Mouse (Mus musculus) adipocyte (in vitro differentiated cells): Measurements from ENCODE around the gene Suv39h2.

Experiments used
- DNase-seq: peaks from one replicate; pipeline ENCODE4 v3.0.0-alpha.2; 2016; ENCODE audit warnings: low spot score

Suv39h2 gene

DNA sequence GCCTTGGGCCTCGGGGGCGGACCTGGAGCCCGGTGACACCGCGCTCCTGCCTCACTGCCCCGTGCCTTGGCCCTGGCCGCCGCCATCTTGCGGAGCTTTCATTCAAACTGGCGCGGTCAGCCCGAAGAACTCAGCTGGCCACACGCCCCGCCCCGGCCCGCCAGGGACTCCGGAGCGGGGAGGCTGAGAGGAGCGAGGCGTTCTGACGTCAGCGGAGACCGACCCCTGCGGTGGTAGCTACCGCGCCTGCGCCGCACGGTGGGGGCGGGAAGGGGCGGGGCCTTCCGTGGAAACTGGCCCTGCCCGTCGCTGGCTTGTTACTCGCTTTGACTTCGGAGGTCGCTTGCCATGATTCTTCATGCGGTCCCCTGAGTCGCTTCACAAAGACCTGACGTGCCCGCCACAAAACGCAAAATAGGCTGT, at the start of gene Suv39h2:
TSS of gene Suv39h2 (minus strand) at position 171 of the 423 bp plus-strand sequence.
- DNase-seq, result peak; percentile 94

DNA sequence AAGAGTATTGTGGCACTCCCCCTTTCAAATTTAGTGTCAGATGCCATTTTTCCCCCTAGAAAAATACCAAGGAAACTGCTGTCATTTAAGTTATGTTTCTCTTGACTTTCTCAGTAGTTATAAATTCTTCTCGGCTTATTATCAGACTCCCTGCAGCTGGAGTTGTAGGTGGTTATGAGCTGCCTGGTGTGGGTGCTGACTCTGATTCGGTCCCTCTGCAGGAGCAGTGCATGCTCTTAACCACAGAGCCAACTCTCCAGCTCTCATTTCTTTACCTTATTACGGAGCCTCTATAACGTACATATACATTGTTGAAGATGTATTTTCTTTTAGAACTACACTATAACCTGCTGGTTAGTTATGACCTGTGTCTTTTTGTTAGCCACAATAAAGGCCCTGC, 47.7 kb upstream of the Suv39h2 start:
- no peak for DNase-seq

DNA sequence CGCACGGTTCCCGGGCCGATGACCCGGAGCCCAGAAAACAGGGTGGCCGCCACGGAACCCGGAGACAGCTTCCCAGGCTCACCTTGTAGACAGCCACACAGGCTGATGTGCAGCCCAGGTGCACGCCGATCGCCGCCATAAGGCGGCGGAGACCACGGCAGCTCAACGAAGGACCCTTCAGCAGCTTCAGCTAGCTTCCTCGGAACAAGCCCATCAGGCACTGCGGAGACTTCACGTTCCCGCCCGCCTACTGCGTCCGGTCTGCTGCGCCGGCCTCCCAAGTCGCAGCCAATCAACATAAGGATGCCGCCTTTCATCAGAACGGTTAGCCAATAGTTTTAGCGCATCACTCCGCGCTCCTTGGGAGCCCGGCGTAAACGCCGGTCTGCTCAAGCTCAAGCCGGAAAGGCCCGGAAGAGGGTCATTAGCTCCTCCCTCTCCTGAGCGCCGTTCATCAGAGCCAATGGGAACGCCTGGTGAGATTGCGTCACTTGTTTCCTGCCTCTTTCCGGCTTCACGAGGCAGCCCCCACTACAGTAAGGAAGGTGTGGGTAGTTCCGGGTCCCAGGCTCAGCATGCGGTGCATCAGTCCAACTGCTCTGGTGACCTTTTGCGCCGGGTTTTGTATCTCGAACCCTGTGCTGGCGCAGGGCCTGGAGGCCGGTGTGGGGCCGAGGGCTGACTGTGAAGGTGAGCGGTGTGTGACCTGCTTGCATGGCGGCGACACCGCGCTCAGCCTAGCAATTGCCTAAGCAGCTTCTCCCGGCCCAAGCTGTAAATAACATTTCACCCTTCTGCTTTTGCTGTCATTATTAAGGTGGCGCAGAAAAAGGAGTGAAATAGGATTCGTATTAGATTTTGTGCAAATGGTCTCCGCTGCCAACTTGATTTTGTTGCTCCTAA, 38.0 kb upstream of the Suv39h2 start, which contains the start of the genes Gm45902, Hspa14 and Cdnf:
TSS of gene Gm45902 (minus strand) at position 239 of the 903 bp plus-strand sequence.
TSS of gene Hspa14 (minus strand) at position 263 of the 903 bp plus-strand sequence.
TSS of gene Cdnf (plus strand) at position 479 of the 903 bp plus-strand sequence.
- peak; percentile 98 for DNase-seq

DNA sequence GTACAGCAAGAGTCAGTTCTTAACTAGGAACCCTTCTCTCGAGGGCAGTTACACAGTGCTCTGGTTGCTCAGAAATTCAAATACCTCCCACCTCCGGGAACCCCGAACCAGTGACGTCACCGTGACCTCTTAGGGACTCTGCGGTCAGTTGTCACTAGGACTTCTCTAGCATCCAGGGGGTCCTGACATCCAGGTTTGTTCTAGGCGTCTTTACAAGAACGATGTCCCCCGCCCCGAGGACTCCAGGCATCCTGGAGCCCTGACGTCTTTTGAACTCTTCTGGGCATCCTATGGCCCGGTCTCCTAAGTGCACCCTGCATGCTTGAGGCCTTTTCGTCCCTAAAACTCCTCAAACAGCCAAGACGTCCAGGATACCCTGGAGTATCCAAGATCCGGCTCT, 37.2 kb upstream of the Suv39h2 start:
- peak; percentile 38 for DNase-seq

DNA sequence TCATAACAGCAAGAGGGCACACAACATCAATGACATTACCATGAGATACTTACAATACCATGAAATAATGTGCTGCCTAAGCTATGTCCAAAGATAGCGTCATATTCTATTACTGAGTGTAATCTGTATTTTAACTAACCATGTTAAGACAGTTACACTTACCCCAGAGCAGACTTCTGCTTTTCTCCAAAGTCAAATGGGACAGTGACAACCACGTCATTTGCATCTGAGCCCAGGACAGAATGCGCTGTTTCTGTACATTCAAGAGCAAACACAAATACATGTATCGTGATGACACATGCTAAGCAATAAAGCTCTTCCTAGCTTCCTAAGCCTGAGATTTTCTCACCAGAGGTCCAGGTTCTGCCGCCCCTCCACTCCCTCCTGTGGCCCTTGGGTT, 26.1 kb upstream of the Suv39h2 start:
- DNase-seq, result no peak

DNA sequence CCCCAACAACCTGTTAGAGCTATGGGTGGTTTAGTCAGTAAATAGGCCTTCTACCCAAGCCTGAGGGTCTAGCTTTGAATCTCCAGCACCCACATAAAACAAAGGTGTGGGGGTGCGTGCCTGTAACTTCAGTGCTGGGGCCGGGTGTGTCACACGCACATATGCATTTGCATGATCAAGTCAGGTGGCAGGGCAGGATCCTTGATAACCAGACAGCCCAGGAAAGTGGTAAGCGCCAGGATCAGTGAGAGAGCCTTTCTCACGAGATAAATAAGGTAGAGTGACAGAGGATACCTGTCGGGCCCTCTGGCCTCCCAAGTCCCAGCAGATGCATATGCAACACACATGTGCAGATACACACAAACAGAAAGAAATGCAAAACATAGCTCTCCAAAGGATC, 24.7 kb upstream of the Suv39h2 start:
- DNase-seq, result no peak

DNA sequence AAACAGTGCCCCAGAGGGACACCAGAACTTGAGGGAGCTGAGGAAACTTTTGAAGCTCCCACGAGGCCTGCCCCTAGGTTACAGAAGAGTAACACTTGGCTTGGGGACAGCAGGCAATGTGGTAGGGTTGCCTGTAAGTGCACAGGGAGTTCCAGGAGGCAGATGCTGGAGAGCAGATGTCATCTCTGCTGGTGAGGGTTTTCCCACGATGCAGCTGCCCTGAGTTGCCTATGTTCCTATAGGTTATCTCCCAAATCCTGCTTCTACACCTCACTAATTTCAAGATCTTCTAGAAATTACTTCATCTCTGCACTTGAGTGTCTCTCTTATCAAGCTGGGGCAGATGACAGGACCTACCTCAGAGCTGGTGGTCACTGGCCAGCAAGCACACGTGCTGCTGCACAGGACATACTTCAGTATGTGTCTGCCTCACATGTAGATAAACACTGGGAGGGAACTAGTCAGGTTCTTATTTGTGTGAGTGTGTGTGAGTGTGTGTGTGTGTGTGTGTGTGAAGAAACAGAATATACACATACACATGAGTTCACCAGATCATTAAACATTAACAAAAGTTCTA, 19.1 kb upstream of the Suv39h2 start:
- DNase-seq, result no peak

DNA sequence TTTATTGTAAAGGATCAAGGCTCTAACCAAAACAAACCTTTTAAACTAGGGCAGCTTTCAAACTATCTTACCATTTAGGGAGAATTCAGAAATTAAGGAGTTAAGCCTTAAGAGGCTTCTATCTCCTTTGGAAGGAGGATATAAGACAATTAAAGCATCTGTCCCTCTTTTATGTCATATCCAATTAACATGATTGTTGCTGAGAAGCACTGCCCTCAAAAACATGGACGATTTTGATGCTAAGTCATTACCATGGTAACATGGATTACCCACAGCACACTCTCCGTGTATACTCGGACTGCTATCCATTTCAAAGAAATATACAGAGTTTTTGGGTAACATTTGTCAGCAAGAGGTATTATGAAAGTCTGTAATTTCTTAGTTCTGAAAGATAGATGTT, 15.0 kb upstream of the Suv39h2 start:
- DNase-seq, result no peak

DNA sequence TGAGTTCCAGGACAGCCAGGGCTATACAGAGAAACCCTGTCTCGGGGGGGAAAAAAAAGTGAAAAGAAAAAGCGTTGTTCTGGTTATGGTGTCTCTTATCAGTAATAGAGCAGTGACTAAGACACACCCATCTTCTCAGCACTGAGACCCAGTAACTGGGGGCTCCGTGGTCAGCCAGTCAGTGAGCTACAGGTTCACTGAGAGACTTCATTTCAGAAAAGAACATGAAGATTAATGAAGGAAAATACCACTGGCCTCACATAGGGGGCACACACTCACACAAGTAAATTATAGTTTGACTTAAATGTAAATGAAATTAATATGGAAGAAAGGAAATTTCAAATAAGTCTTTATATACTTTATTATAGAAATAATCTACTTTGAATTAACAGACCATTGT, 5.4 kb upstream of the Suv39h2 start:
- no peak for DNase-seq

DNA sequence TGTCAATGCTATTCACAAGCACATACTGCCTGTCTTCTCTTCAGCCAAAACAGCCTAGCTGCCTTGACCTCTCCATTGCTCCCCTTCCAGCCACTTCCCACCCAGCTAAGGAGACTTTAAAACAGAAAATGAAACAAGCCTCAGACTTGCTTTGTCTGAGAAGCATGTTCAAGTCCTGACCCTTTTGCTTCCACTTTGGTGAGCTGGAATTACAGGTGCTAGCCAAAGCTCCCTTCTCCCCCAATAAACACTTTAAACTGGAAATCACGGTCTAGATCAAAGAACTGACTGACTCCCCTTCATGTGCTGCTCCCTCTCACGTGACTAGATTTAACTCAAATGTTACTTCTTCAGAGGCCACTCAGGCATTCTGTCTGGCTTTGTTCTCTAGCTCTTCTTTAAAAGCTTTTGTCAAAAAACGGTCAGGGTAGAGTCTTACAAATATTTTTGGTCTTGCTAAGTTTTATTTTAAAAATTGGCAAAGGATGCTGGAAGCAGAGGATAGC, 968 bp upstream of the Suv39h2 start:
- DNase-seq, result peak; percentile 7

DNA sequence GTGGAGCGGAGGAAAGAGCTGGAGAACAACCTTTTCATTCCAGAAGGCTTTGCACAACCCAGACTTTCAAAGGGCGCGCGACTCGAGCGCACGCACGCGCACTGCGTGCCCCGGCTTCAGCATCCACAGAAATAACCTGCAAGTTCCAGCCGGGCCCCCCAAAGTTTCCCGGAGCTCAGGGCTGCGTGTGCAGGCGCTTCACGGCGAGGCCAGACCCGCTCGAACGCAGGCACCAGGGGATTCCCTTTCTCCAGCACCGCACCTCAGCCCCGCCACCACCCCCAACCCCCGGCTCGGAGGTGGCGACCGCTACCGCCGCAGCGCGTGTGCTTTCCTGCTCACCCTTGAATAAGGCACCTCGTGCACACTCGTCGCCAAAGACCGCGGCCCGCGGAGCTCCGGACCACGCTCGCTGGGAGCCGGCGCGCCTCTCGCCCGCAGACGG, 448 bp downstream of the Suv39h2 start:
- DNase-seq, result peak; percentile 45

DNA sequence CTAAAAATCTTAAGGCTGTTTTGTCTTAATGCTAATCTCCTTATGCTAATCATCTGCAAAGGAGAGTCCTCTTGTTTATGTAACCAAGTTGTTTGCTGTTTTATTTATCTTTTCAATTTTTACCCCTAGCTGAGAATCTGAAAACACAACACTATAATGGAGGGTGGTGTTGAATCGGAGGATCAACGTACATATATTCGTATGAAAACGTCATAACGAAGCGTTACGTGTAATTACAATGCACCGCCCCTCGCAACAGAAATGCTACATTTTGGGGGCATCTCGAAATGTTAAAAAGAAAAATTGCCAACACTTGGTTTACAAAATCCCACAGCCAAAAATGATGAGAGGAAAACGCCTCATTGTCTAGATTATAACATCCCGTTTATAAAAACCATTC, 940 bp downstream of the Suv39h2 start:
- DNase-seq, result no peak

DNA sequence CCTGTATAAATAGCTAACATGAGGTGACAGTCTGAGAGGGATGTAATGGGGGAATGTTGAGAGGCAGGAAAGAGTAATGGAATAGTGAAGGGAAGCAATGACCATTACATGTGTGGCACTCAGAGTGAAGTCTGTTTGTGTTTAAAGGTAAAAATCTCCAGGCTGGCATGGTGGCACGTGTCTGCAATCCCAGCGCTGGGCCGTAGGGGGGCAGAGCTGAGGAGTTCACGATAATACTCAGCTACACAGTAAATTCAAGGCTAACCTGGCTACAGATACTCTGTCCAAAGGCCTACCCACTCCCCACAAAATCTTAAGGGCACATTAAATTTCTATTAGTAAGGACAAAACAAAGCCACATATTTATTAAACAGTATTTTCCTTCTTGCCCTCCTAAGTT, 18.2 kb downstream of the Suv39h2 start:
- DNase-seq, result no peak

DNA sequence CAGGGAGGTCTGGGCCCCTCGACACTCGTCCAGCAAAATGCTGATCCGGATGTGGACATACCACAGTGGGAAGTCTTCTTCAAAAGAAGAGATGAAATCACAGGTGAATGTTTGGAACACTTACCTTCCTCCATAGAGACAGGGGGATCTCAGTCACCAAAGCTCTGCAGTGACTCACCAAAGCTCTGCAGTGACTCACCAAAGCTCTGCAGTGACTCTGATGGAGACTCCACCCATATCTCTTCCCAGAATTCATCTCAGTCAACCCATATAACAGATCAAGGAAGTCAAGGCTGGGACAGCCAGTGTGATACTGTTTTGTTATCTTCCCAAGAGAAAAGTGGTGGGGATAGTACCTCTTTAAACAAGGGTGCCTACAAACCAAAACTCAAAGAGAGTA, 21.7 kb downstream of the Suv39h2 start:
- no peak for DNase-seq

DNA sequence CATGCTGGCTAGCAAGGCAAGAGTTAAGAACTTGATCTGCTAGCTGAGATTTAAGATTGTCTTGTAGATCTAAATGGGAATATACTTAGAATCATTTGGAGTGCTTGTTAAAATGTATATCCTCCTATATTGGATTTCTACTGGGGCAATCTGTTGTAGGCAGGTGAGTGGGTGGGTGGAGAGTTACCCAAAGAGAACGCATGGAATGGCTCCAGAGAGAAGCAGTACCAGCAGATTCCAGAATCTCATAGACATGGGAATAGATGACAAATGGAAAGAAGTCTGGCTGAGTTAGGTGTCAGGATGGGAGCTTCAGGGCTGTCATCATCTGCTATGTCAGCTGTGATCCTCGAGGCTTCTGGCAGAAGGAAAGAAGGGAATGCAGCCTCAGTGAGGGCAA, 25.4 kb downstream of the Suv39h2 start:
- DNase-seq, result no peak

DNA sequence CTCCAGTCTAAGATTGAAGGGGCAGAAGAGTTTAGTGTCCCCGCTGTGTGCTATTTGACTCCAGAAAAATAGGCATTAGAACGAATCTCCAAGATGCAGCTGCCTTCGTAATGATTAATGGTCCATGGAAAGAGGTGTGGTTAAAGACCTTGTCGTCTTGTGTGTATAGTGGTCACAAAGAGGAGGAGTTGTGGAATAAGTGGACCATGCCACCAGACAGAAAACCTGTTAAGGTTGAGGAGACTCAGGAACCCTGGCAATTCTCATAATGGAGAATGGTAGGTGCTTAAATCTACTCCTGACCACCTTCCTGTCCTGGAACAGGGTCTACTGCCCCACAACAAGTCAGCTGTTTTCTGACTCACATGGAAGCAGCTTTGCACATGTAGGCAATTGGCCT, 28.8 kb downstream of the Suv39h2 start:
- DNase-seq, result no peak

DNA sequence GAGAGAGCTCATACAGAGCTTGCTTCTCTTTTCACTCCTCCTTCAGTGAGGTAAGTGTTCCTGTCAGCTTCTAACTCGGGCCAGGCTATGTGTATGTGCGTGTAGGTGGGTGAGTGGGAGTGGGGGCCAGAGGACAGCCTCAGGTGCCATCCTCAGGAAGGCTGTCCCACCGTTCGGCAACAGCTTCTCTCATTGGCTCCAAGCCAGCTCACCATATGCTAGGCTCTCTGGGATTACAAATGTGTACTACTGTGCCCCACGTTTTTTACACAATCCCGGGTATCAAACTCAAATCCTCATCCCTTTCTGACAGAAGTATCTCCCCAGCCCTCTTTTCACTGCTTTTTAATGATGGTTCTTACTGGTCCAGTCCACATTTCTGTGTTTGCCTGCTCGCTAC, 30.6 kb downstream of the Suv39h2 start:
- no peak for DNase-seq

DNA sequence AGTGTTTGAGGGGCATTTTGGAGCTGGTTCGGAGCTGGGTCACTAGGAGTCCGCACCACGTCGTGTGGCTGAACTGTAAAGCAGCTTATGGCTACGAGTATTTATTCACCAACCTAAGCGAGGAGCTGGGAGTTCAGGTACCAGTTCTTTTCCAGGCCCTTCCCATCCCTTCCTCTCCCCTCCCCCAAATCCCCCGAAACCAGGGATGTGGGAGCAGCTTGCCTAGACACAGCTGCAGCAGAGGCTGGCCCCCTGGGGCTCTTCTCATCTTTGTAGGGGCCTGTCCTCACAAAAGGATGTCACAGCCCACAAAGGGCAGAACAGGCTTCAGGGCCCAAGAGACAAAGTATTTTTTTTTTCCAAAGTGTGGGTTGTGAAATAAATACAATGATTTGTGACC, 36.9 kb downstream of the Suv39h2 start:
- no peak for DNase-seq

DNA sequence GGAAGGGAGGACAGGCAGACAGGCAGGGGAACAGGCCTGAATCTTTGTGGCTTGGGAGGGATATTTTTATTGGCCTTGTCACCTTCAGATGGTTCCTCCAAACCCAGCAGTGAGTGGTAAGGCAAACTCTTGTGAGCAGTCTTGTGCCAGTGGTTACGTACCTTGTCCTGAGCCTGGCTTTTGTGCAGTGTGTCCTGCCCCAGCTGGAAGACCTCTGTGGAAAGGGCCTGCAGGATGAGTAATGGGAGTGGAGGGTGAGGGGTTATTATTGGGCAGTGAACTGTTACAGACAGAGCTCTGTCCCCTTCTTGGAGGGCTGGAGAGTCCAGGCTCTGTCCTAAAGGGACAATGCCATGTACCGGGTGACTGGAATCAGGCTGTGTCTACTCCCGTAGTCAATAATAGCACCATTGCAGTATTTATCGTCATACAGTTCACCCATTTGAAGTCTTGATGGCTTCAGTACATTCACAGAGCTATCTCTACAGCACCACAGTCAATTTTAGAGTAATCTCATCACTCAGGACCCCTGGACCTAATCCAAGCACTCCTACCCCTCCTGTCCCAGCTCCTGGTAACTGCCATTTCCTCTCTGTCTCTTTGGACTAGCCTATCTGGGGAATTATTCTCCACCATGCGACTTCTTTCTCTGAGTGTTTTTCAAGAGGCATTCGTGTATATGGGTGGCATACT, 39.3 kb downstream of the Suv39h2 start:
- no peak for DNase-seq

DNA sequence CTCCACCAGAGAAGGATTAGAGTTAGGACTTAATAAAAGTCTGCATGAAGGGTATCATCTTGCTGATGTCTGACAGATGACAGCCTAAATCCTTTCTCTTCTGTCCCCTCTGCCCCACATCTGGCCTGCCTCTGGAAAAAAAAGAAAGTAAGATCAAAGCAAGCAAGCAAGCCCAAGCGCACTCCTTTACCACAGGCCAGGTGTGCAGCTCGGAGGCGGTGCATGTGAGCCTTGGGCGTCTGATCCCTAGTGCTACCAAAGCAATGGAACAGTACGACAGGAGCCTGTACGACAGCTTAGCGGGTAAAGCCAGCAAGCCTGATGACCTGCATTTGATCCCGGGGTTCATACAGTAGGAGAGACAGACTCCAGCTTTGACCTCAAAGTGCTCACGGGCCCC, 43.9 kb downstream of the Suv39h2 start:
- DNase-seq, result no peak

DNA sequence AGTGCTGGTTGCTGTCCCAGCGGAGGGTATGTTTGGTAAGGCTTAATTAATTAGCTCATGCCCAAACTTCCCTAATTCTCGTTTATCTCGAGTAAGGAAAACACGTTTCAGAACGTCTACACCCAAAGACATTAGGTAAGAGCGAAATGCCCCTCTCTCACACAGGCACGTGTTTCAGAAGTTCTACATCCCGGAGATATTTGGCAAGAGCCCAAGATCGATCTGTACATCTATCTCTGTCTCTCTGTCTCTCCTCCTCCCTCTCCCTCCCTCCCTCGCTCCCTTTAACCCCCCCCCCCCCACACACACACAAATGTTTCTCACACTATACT, 50.3 kb downstream of the Suv39h2 start:
- DNase-seq, result no peak

DNA sequence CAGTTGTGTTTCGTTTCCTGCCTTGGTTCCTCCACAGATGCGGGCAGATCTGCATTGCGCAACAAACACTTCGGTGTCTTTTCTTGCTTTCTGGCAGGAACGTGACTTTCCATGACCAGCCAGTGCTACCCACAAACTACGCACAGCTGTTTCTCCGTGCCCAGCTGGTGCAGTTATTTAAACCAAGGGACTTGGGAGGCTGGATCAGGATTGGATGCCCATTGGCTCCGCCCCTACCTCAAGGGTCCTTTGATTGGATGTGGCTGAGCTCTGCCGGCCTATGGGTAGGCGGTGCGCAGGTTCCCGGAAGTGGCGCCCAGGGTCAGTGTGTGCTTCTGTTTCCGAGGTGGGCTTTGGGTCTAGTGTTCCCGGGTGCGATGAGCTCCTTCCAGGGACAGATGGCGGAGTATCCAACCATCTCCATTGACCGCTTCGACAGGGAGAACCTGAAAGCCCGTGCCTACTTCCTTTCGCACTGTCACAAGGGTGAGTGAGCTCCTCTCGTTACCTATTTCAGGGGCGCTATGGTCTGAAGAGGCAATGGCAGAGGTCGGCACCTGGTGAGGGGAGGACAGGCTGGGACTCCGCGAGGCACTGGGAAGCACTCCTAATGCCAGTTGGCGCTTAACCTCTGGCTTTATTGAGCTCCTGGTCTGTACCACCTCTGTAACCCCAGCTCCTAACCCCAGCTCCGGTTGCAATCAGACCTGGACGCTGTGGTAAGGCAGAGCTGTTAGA, 50.8 kb downstream of the Suv39h2 start, which contains the start of gene Dclre1c:
TSS of gene Dclre1c (plus strand) at position 291 of the 738 bp plus-strand sequence.
- DNase-seq, result peak; percentile 93
